Mouse (Mus musculus): ENCODE data around the gene Disp3. TPM values are rescaled to one million over a fixed set of nuclear protein-coding genes. Genes with fewer than 3 reads are reported as not detected.

Disp3 gene
- total RNA-seq (2022), result under 1 TPM in 2 of 4 experiments, not detected in 2; 0.10 to 0.11 TPM

DNA sequence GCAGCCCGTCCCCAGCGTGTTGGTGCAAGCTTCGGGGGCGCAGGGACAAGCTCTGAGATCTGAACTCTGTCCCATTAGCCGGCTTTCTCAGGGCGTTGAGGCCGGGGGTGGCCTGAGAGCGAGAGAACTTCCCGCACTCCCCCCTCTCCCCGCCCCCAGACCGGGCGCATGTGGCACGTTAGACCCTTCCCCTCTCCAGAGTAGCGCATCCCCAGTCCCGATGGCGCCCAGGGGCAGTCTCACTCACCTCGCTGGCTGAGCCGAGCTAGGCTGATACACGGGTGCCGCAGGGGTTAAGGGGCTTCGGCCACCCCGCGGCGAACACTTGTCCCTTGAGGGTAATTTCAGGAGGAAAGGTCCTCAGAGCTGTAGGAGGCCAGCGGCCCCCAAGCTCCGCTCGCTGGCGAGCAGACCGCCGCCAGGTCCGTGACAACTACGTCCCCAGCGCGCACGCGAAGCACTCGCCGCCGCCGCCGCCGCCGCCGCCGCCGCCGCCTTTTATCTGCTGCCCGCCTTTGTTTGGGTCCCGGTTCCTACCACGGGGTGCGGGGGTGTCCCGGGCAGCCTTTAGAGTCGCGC is at the start of gene Disp3:
Gene Disp3 (minus strand): TSS at position 490 of the 579 bp plus-strand sequence.
- no peak for DNase-seq (ENCODE audit: low spot score in 2 of 2)

DNA sequence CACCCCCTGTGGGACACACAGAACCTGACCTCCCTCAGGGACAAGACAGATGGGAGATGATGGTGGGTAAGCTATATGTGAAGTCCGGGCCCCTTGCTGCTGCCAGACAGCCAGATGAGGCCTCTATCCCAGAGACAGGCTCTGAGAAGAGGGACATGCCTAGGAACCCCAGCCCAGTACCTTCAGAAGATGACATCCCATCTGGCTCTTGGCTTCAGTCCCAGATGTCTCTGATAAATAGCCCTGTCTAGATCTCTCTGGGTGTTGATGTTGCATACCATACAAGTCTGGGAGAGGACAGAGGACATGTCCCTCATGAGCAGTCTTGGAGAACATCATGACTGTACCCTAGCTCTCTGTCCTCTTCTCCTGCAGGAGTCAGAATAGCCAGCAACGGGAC is 42.5 kb upstream of the Disp3 start:
- no peak for DNase-seq (ENCODE audit: low spot score in 2 of 2)

DNA sequence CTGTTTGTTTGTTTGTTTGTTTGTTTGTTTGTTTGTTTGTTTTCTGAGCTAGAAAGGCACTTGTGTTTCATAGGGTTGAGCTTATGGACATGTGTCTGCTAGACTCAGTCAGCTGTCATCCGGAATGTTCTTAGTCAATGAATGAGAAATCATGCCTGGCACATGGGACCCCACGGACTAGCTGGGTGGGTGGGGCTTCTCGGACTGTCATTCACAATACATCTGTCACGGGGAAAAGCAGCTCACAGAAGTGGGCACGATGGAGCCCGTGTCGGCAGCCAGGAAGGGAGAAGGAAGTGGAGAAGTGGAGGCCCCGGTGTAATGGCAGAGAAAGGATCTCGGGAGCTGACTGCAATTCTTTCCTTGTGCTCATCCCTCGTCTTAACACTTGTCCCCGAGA is 41.7 kb upstream of the Disp3 start:
- DNase-seq (ENCODE audit: low spot score in 2 of 2), result no peak

DNA sequence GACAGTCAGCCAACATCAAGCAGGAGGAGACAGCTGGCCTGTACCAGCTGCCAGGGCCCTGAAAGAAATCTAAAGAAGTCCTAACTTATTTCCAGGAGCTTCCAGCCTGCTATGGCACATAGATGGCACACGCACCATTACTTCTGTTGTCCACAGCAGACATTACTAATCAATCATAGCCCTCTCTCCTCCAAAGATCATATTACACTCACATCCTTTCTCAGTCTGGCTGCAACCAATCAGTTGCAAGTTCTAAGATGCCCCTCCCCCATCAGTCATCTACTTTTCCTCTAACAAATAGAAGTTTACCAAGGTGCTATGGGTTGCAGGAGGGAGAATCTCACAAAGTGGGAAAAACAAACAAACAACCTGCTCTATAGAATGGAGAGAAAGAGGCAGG is 40.5 kb upstream of the Disp3 start:
- DNase-seq (ENCODE audit: low spot score in 2 of 2), result no peak

DNA sequence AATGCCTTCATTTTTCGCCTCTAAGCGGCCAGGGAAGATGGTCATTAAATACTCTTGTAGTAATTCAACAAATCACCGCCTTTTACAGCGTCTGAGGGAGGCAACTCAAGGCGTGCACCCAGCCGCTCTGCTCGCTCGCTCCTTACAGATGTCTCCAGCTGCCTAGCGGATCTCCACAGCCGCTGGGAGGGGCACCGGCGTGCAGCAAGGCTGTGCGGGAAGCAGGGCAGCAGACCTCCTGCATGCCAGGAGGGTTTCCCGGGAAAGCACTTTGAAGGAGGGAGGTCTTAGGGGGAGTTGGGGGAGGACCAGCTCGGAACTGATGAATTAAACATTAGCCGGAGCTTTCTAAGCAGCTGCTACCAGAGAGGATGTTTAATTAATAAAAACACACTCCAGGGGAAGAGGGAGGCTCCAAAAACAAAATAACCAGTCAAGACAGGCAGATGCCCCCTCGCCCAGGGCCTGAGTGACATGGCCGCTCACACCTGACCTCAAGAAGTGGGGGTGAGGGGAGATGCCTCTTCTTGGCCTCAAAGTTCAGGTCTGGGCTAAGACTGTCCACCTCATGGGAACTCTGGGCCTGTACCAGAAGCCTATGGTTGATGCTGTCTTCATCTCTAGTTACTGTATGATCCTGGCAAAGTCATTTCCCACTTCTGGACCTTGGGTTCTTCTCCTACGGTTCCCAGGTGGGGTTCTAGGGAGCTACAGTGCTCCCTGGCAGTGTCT is 39.7 kb upstream of the Disp3 start:
- DNase-seq (ENCODE audit: low spot score in 2 of 2), result no peak

DNA sequence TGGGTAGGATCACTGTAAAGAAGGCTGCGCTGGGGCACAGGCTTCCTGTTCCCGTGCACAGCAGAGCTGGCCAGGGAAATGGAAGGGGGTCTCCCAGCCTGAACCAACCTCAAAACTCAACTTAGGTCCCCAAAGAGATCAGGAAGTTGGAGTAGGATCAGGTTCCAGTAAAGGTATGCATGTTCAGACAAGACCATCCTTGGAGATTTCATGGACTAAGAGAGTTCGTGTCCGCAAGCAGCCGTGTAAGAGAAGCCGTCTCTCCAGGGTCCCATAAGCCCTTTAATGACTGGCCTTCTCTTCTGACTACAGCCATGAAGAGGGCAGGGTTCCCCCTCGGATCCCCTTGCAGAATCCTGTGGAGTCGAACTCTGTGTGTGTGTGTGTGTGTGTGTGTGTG is 39.0 kb upstream of the Disp3 start:
- no peak for DNase-seq (ENCODE audit: low spot score in 2 of 2)

DNA sequence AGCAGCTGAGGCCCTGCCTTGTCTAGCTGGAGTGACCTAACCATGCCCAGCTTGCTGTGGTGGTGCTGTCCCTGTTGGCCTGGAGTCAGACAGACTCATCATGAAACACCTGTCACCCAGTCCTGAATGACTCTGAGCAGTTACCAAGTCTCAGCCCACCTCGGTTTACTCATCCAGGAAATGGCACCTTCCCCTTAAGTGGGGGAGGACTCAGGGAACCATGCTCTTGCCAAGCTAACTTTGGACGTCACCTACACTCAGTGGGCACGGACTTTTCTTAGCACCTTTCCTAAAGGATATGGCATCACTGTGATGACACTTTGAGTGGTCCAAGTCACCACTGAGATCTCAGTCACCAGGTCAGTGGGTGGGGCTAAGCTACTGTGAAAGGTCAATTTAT is 38.2 kb upstream of the Disp3 start:
- DNase-seq (ENCODE audit: low spot score in 2 of 2), result no peak

DNA sequence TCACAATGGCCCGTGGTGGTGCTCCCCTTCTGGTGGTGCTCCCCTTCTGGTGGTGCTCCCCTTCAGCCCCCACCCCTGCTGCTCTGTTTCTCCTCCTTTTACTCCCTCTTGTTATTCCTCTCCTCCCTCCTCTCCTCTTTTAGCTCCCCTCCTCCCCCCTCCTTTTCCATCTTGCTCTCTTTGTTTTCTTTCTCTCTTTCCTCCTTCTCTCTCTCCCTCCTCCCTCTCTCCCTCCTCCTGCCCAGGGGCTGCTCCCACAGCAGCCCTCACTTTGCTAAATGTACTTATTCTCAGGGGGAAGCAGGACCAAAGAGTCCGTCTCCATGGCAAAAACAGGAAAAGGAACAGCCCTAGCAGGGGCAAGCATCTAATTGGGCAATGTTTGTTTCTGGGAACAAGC is 37.3 kb upstream of the Disp3 start:
- DNase-seq (ENCODE audit: low spot score in 2 of 2), result no peak

DNA sequence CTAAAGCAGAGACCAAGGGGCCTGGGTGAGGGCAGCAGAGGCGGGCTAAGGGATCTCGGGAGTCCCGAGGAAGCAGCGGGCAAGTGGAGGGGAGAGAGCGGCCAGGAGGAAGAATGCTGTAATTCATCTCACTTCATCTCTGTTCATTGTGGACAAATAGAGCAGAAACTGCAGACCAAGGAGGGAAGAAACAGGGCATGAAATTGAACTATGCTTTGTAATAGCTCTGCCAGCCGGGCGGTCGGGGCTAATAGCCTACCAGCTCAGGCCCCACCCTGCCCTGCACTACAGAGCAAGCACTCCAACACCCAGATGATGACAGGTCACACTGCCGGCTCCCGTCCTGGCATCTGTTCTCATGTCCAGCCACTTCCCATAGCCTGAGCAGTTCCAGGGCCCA is 34.4 kb upstream of the Disp3 start:
- DNase-seq (ENCODE audit: low spot score in 2 of 2), result no peak

DNA sequence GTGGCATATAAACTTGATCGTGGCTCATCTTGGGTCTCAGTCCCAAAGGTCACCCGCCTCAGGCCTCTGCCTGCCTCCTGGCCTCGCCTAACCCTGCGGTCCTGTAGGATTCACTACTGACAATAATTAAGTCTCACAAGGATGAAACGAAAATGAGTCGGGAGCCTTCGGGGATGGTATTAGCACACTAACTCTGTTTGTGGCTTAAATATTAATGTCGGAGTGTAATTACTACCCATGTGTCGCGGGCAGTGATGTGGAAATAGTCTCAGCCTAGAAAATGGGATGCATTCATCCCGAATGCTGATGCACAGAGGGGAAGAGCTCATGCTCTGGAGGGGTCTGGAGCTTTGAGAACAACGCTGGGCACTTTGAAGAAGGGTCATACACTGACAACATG is 31.6 kb upstream of the Disp3 start:
- no peak for DNase-seq (ENCODE audit: low spot score in 2 of 2)

DNA sequence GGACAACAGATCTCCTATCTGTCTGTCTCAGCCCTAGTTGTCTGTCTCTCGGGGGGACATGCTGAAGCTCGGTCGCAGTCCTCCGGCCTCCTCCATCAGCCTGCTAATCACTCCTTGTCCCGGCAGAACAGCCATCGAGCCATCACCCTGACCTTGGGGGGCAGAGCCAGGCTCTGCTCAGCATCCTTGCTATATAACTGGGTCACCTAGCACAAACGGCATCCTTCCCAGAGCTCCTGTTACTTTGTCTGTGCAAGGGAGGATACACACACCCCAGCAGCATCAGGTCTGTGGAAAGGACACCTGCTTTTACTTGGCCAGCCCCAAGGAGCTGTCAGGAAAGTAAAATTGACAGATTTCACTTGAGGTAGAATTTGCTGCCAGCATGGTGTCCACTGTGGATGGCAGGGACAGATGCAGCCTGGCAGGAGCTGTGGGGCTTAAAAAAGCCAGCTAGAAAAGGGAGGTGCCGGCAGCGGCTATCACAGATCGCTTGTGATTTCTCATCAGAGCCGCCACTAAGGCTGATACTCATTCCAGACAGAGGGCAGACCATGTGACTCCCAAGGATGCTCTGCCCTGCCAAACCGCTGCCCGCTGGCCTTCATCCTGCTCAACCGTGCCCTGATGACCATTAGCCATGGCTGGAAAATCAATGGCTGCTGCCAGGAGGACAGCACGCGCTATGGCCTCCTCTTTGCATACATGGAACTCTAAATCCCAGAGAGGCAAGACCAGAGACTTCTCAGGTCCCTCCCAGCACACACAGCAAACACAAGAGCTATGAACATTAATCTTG is 27.8 kb upstream of the Disp3 start:
- DNase-seq (ENCODE audit: low spot score in 2 of 2), result no peak

DNA sequence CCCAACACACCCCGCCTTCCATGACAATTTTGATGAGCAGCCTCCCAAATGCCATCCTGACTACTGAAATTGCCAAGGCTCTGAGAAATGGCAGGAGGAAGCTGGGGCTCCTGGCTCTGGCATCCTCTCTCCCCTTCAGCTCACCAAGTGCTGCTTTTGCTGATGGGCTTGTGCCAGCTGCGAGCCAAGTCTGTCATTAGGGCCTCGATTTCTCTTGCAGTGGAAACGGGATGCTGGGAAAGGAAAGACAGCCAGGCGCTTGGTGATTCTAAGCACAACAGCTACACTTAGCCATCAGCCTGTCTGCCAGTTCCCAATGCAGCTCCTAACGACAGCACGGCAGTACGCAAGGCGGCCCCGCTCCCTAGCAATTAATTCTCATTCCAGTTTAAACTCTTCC is 26.6 kb upstream of the Disp3 start:
- no peak for DNase-seq (ENCODE audit: low spot score in 2 of 2)

DNA sequence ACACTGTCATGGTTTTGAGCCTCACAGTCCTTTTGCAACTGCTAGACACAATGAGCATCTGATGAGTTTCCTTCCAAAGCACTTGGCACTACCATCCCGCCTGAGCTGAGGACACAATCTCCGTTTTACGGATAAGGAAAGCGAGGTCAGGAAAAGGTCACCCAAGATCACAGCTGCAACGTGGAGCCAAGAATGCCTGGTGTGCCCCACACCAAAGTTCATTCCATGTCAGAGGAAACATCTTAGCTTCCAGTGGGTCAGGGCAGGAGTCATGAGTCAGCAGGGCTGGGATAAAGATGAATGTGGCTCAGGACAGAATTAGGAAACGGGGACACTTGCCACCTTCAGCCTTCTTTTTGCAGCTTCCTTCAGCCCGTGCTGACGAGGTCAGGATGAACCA is 25.8 kb upstream of the Disp3 start:
- no peak for DNase-seq (ENCODE audit: low spot score in 2 of 2)

DNA sequence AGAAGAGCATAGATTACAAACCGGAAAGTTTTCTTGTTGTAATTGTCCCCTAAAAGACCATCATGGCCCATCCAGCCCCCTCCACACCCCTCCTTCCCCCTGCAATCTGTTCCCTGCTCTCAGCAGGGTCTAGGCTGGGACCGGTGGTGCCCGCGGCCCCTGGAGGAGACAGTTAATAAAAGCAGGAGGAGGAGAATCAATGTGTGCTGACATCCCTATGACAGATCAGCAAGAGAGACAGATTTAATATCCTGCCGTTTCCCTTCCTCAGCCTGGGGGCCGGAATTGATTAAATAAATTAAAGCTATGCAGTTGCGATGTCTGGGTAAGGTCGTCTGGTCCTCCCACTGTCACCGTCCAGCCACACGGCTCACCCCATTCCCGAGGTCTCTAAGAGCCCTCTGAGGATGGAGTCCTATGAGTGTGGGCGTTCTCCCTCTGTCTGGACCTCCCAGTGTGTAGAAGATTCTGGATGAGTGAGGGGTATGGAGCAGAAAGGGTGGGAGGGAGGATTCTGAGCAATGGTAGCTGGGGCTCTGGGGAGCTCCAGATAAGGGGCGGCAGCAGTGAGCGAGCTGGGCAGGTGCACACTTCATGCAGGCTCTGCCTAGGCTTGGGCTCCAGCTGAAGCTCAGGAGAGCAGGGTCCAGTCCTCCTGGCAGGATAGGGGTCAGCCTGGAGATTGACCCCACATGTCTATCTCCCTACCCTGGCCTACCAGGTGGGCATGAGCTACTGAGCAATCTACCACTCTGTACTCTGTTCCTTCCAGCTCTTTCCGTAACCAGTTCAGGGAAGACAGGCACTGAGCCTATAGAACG is 24.7 kb upstream of the Disp3 start:
- DNase-seq (ENCODE audit: low spot score in 2 of 2), result no peak

DNA sequence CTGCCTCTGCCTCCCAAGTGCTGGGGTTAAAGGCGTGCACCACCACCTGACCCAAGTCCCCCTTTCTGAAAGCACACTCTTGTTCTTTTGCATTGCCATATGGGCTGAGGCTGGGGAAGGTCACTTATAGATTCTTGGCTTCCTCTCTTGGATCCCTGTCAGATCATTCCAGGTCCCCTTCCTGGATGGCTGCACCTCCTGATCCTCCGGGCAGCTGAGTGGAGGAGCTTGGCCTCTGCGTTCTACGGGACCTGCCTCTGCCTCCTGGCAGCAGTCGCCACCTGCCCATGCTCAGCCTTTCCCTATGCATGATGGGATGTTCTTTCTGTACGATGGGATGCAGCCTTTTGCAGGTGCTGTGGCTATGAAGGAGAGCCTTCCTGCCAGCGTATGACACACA is 23.1 kb upstream of the Disp3 start:
- DNase-seq (ENCODE audit: low spot score in 2 of 2), result no peak

DNA sequence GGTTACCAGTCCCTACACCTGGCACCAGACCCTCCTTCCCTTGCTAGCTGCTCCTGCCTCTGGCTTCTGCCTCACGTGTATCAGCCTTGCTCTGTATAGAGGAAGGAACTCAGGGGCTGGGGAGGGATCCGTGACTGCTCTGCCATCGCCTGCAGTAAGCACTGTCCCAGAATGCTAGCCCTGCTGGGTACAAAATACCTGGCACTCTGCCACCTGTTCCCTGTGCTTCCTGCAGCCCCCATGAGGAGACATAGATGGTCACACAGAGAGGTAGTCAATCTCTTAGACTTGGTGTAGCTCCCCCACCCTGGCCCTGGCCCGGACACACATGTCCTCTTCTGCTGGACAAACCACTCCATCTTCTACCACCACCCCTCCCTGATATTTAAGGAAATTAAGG is 22.4 kb upstream of the Disp3 start:
- DNase-seq (ENCODE audit: low spot score in 2 of 2), result no peak

DNA sequence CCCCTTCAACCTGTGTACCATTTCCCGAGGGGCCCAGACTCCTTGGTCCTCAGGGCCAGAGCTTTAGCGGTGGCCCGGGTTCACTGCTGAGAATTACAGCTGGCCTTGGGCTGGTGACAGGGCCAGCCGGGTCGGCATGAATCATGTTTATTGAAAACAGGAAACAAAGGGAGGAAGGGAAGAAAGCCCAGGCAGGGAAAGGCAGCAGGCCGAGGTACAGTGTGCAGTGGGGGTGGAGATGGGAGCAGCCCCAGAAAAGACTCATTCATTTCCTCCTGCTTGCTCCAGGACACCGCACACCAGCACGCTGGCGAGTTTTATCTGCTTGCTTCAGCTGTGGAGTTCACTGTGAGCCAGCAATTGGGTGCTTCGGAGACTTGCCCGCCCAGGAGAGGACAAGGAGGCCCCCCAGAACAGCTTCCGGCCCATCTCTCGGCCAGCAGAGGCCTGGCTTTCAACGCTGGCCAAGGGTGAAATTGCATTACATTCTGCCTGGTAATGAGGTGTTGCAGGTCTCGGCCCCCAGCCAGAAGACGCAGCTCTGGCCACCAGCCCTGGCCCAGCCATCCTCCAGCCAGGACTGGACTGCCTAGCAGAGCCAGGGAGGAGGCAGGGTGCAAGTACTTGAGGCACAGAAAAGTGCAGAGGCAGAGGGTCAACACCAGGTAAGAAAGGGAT is 18.8 kb upstream of the Disp3 start:
- peak; percentile 6 to 11 for DNase-seq (ENCODE audit: low spot score in 2 of 2)

DNA sequence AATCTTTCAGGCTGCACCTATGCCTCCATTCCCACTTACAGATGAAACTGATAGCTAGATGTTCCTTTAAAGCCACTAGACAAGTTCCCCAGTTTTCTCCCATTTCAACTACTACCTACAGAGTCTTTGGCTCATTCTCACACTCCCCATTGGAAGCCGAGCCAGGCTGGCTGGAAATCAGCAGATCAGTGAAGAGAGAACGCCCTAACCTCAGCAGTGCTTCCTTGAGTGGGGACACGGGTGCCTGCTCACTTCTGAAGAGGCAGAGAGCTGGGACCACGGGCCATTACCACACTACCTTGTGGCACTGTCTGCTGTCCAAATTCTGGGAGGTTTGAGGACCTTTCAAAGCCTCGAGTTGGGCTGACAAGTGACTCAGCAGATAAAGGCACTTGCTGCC is 11.0 kb upstream of the Disp3 start:
- DNase-seq (ENCODE audit: low spot score in 2 of 2), result no peak

DNA sequence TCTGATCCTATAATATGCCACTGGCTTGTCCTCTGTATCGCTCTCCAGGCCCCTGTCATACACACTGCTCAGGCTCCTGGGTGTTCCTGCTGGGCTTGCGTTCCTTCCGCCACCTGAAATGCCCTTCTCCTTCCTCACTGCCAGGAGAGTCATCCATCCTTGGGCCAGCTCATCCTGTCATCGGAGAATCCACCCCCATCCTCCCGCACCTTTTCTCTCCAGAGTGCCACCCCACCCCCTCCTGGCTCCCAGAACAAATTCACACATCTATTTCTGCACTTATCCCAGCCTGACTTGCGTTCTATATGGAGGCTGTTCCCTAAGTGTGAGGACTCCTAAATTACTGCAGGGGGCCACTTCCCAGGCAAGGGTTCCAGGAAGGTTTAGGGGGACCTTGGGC is 9.9 kb upstream of the Disp3 start:
- DNase-seq (ENCODE audit: low spot score in 2 of 2), result no peak

DNA sequence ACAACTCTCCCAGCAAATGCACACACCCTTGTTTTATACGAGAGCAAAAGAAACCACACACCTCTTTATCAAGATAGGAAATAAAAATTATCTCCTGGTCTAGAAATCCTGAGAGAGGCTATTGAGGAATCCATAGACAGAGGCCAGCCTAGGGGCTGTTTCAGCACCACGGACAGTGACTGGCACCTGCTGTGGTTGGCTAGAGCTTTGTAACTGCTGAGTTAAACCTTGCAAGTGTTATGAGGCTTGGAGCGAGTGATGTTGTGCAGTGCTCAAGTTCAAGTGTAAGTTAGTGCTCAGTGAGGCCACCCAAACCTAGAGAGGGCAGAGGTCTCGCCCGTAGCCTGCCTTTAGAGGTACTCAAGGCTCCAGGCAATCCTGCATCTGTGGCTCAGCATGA is 5.6 kb upstream of the Disp3 start:
- no peak for DNase-seq (ENCODE audit: low spot score in 2 of 2)

DNA sequence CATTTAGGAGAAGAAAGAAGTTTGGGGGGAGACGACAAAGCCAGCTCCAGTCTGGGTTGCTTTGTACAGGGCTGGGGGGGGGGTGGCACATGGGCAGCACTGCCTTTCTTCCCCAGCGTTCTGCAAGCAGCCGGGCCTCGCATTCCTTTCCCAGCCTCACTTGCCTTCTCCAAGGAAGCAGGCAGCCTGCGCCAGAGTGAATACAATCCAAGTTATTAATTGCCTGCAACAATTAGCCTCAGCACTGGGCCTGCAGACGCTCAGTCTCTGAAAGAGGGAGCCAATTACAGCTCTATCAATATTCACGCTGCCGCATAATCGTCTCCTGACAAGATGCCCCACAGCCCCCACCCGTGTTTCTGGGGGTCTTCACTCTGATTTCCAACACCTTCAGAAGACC is 4.1 kb upstream of the Disp3 start:
- DNase-seq (ENCODE audit: low spot score in 2 of 2), result no peak
